Mouse (Mus musculus) adrenal gland, postnatal 14 days (tissue): ENCODE measurements around the gene Dld. TPM values are rescaled to one million over a fixed set of nuclear protein-coding genes. Genes with fewer than 3 reads are reported as not detected.

Experiments
- DNase-seq: peaks from one replicate; pipeline ENCODE4 v3.0.0; 2021; ENCODE audit warnings: mixed read lengths
- total RNA-seq: library from RNA; stranded (reverse); gene quantifications from 2 replicates; pipeline ENCODE4 v1.2.3, GENCODE M21; 2021

Gene Dld
- total RNA-seq, 1 experiment from 2014 or later: 433 TPM

DNA sequence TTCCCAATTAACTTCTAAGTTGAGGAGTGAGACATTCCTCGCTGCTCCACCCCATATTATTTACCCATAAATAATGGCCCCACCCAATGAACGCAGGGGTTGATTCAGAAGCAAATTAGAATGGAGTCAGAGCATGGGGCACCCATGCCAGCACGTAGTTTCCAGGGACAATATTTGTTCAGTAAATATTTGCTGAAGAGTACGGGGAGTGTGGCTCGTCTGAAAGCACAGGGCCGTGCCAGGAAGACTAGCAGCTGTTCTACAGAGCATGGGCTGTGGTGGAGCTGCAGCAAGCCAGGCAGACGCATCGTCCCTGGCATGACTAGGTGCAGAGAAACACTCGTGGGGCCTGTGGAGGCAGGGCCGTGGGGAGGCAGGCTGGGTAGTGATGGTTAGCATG is 56.7 kb downstream of the Dld start:
- DNase-seq: no peak

- DNase-seq: peak; percentile 47
These were observed 57.7 kb downstream of the Dld start for GRCm38 (mm10) chr12:31293361-31294142.

GRCm38 (mm10) chr12:31290951-31291350 is 60.3 kb downstream of the Dld start:
- DNase-seq: no peak

GRCm38 (mm10) chr12:31289046-31289445 is 62.2 kb downstream of the Dld start:
- DNase-seq: no peak

- DNase-seq: no peak
These were observed 67.6 kb downstream of the Dld start for GRCm38 (mm10) chr12:31283617-31284136.

- no peak for DNase-seq
These were observed 68.1 kb downstream of the Dld start for GRCm38 (mm10) chr12:31283131-31283530.

GRCm38 (mm10) chr12:31282241-31282640 is 69.0 kb downstream of the Dld start:
- DNase-seq: peak; percentile 56

Other genes with a start within 250 kb of the Dld start
- not detected in 2 replicates for gene Gm6993, start 110.7 kb downstream of the Dld start, total RNA-seq
- 174 and 193 TPM in 2 replicates for gene Lamb1, start 86.2 kb downstream of the Dld start, total RNA-seq
- gene Slc26a3, start 39.4 kb upstream of the Dld start, total RNA-seq: 0.41 and 0.48 TPM in 2 replicates
- gene Cbll1, start 148.2 kb upstream of the Dld start, total RNA-seq: 15.9 and 17.0 TPM in 2 replicates
- 4.0 and 4.6 TPM in 2 replicates for gene Slc26a4, start 208.5 kb upstream of the Dld start, total RNA-seq